ENCODE assay signal across 10 mouse cellular contexts in genomic region chr13:23269681-23270080, GRCm38 (mm10). TPM values are rescaled to one million over a fixed set of nuclear protein-coding genes. Genes with fewer than 3 reads are reported as not detected.
DNase-seq lines count a peak whose midpoint lies in the region; ATAC-seq lines count a peak whose summit lies in the region.
"Had no signal": no experiment of that assay in that cellular context is flagged by ENCODE, and none has a peak within 500 bp of the region (broad histone marks: within the 10 kb centered on the region; RNA-seq: fewer than 3 reads in every experiment).

No protein-coding gene starts in this region.

- 19% methylated on average over 11 of the region's 11 CpGs for WGBS in heart, embryonic 10.5 days
- 15% methylated on average over 11 of the region's 11 CpGs for WGBS in forebrain, embryonic 16.5 days

- H3K27ac ChIP-seq in heart, embryonic 10.5 days, result no peak overlapping the region
- H3K27ac ChIP-seq in forebrain, embryonic 16.5 days (ENCODE audit: low read length), result no peak overlapping the region

- H3K4me3 ChIP-seq in heart, embryonic 10.5 days, result peak overlapping the region; percentile 53
- peak overlapping the region; percentile 45 for H3K4me3 ChIP-seq in forebrain, embryonic 16.5 days (replicated peaks; ENCODE audit: low read length)

- H3K36me3 ChIP-seq in heart, embryonic 10.5 days, result no peaks in the 10 kb centered on the region
- H3K36me3 ChIP-seq in forebrain, embryonic 16.5 days (ENCODE audit: control insufficient read depth, insufficient read depth), result no peaks in the 10 kb centered on the region

- ATAC-seq in forebrain, embryonic 16.5 days, result peak; percentile 49; the same call in 1 of the 2 replicates

- H3K4me2 ChIP-seq in forebrain, embryonic 16.5 days (ENCODE audit: low read length), result peak overlapping the region; percentile 46

- no peaks in the 10 kb centered on the region for H3K9me3 ChIP-seq in heart, embryonic 10.5 days
- no peaks in the 10 kb centered on the region for H3K9me3 ChIP-seq in forebrain, embryonic 16.5 days (ENCODE audit: control insufficient read depth, low read length)

- H3K4me1 ChIP-seq in heart, embryonic 10.5 days, result no peaks in the 10 kb centered on the region; the same call in 1 of the 2 replicates
- H3K4me1 ChIP-seq in forebrain, embryonic 16.5 days (replicated peaks; ENCODE audit: control insufficient read depth, insufficient read depth, low read length), result no peaks in the 10 kb centered on the region; the same call in 1 of the 2 replicates

- H3K9ac ChIP-seq in forebrain, embryonic 16.5 days (replicated peaks; ENCODE audit: low read depth, low read length), result peak overlapping the region; percentile 49; the same call in 1 of the 2 replicates

- no peaks in the 10 kb centered on the region for H3K27me3 ChIP-seq in heart, embryonic 10.5 days (ENCODE audit: insufficient read depth, poor library complexity, severe bottlenecking)
- no peaks in the 10 kb centered on the region for H3K27me3 ChIP-seq in forebrain, embryonic 16.5 days (replicated peaks; ENCODE audit: control insufficient read depth, insufficient read depth, low read length)

- DNase-seq in heart, embryonic 10.5 days (ENCODE audit: low spot score), result no peak
- no peak for DNase-seq in heart, postnatal 25 days (ENCODE audit: low spot score)
- peak; percentile 75 for DNase-seq in ES-CJ7 (ENCODE audit: low read depth, low spot score)
- DNase-seq in mesoderm, embryonic 11.5 days (ENCODE audit: low read depth, low spot score), result peak; percentile 1
- DNase-seq in thymus, postnatal 10 days (ENCODE audit: low spot score in 2 of 2), result no peak
- DNase-seq in gastrocnemius, postnatal 25 days, result no peak
- no peak for DNase-seq in ovary, postnatal 10 days (ENCODE audit: low spot score)

- intact Hi-C loops in heart, postnatal 25 days (cut with DNase I), result no loop called here

RNA-seq across cellular contexts. Expression of gene Vmn1r223, which starts 22.7 kb away (rescaled TPM):
- not detected in 2 replicates for polyA plus RNA-seq in heart, embryonic 10.5 days (2016; fragmentation: Nextera tagmentation; extraction: Ambion mirVana)
- not detected for total RNA-seq in heart, postnatal 25 days (2021)
- not detected in 2 replicates for polyA plus RNA-seq in forebrain, embryonic 16.5 days (2015; fragmentation: Nextera tagmentation; extraction: Ambion mirVana)
- not detected for total RNA-seq in gastrocnemius, postnatal 25 days (2021)
- total RNA-seq: common myeloid progenitor, adult 5-6 weeks had no signal
- polyA plus RNA-seq: C2C12 had no signal

RNA-seq across cellular contexts. Expression of gene Vmn1r222, which starts 33.9 kb away (rescaled TPM):
- not detected in 2 replicates for polyA plus RNA-seq in heart, embryonic 10.5 days (2016; fragmentation: Nextera tagmentation; extraction: Ambion mirVana)
- not detected for total RNA-seq in heart, postnatal 25 days (2021)
- not detected in 2 replicates for polyA plus RNA-seq in forebrain, embryonic 16.5 days (2015; fragmentation: Nextera tagmentation; extraction: Ambion mirVana)
- not detected for total RNA-seq in gastrocnemius, postnatal 25 days (2021)
- total RNA-seq: common myeloid progenitor, adult 5-6 weeks had no signal
- polyA plus RNA-seq: C2C12 had no signal

RNA-seq across cellular contexts. Expression of gene Vmn1r221, which starts 55.8 kb away (rescaled TPM):
- polyA plus RNA-seq in heart, embryonic 10.5 days (2016; fragmentation: Nextera tagmentation; extraction: Ambion mirVana), result not detected in 2 replicates
- not detected for total RNA-seq in heart, postnatal 25 days (2021)
- polyA plus RNA-seq in forebrain, embryonic 16.5 days (2015; fragmentation: Nextera tagmentation; extraction: Ambion mirVana), result not detected in 2 replicates
- not detected for total RNA-seq in gastrocnemius, postnatal 25 days (2021)
- total RNA-seq: common myeloid progenitor, adult 5-6 weeks had no signal
- polyA plus RNA-seq: C2C12 had no signal

Comparison
In these comparisons a context has a peak if more than half of its experiments do, and no peak if none do; other contexts are left out.
1. DNase-seq: peak in ES-CJ7 (single experiment) and mesoderm, embryonic 11.5 days (single experiment); none in heart, embryonic 10.5 days (single experiment), heart, postnatal 25 days (single experiment), thymus, postnatal 10 days (0 of 2), gastrocnemius, postnatal 25 days (single experiment) and ovary, postnatal 10 days (single experiment).